Mouse (Mus musculus): ENCODE measurements around the gene Tmem222. TPM values are rescaled to one million over a fixed set of nuclear protein-coding genes. Genes with fewer than 3 reads are reported as not detected.

Gene Tmem222
- total and polyA plus RNA-seq, 3 experiments = 51.8 to 69.2 TPM; not detected in 1

DNA sequence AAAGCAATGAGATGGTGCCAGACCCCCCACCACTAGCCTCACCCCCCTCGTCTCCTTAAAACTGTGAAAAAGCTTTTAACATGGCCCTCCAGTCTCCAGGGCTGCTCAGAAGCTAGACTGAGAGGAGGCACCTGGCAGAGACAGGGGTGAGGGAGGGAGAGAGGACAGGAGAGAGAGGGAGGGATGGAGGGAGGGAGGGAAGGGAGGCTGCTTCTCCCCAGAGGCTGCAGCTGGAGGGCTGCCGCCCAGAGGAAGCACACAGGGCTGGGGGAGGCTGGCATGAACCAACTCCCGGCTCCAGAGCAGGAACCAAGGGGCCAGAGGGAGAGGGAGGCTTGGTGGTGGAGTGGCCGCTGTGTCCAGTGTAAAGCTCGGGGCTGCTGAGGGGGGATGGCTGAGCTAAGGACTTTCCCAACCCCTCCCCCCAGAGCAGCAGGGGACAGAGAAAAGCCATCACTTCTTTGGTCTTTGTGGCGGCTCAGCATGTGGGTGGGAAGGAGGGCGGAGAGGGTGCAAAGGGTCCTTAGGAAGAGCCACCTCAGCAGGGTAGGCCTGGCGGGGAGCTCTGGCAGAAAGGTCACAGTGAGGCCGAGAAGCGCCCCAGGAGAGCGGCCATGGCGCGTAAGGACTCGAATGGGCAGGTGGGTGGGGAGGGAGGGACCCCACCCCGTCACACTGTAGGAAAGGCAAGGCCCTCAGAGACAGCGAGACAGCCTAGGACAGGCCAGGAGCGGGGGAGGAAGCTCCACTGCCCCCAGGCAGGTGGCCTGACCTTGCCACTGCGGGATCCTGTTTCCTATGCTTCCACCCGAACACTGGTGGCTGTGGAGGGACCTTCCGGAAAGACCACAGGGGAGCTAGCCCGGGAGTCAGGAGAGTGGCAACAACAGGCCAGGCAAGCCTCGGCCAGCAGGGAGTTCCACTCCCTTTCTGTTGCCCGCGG lies 15.6 kb upstream of the Tmem222 start:
- Histone ChIP-seq H3K27ac (ENCODE audit: control insufficient read depth, low read depth, low read length) (no peak overlapping the region), H3K36me3 (ENCODE audit: control insufficient read depth in 1 of 2, insufficient read depth in 2 of 2, low read length in 2 of 2) (peaks cover 0 to 2% of the 10 kb centered on the region in 2 experiments; a peak in 3 of 4 replicates), H3K4me1 (ENCODE audit: control insufficient read depth in 1 of 2, insufficient read depth in 2 of 2, low read length in 2 of 2) (peaks cover 0 to 2% of the 10 kb centered on the region in 2 experiments; a peak in 3 of 4 replicates), H3K9ac (ENCODE audit: control insufficient read depth, low read depth, low read length, poor library complexity, severe bottlenecking) (no peak overlapping the region), H3K79me2 (ENCODE audit: control insufficient read depth, insufficient read depth, low read length, poor library complexity) (no peaks in the 10 kb centered on the region), H3K9me3 (replicated peaks; ENCODE audit: insufficient read depth, low read length) (no peaks in the 10 kb centered on the region), H3K27me3 (ENCODE audit: control insufficient read depth in 1 of 2, insufficient read depth in 2 of 2, low read length in 2 of 2) (no peaks in the 10 kb centered on the region), H3K4me3 (ENCODE audit: control insufficient read depth in 1 of 2, insufficient read depth in 1 of 2, low read depth in 2 of 2, low read length in 2 of 2) (no peak overlapping the region)
- DNase-seq (ENCODE audit: low read depth, low spot score) = no peak
- TF ChIP-seq TCF12 (IDR thresholded peaks at IDR 0.05; ENCODE audit: low read depth, low read length) = no peak

- DNase-seq (ENCODE audit: low read depth, low spot score) = no peak
- Histone ChIP-seq H3K27me3 (ENCODE audit: control insufficient read depth in 1 of 2, insufficient read depth in 2 of 2, low read length in 2 of 2) (no peaks in the 10 kb centered on the region), H3K4me3 (ENCODE audit: control insufficient read depth in 1 of 2, insufficient read depth in 1 of 2, low read depth in 2 of 2, low read length in 2 of 2) (no peak overlapping the region), H3K9ac (ENCODE audit: control insufficient read depth, low read depth, low read length, poor library complexity, severe bottlenecking) (no peak overlapping the region), H3K9me3 (replicated peaks; ENCODE audit: insufficient read depth, low read length) (no peaks in the 10 kb centered on the region), H3K27ac (ENCODE audit: control insufficient read depth, low read depth, low read length) (no peak overlapping the region), H3K4me1 (ENCODE audit: control insufficient read depth in 1 of 2, insufficient read depth in 2 of 2, low read length in 2 of 2) (peaks cover 0 to 2% of the 10 kb centered on the region in 2 experiments; a peak in 3 of 4 replicates), H3K36me3 (ENCODE audit: control insufficient read depth in 1 of 2, insufficient read depth in 2 of 2, low read length in 2 of 2) (peaks cover 0 to 2% of the 10 kb centered on the region in 2 experiments; a peak in 3 of 4 replicates), H3K79me2 (ENCODE audit: control insufficient read depth, insufficient read depth, low read length, poor library complexity) (no peaks in the 10 kb centered on the region)
- TF ChIP-seq ZNF384 (IDR thresholded peaks at IDR 0.05; ENCODE audit: low read depth, low read length) = no peak
- no peak for TF ChIP-seq MYC (IDR thresholded peaks at IDR 0.05; ENCODE audit: low read depth, low read length)
These were observed 14.8 kb upstream of the Tmem222 start for GRCm38 (mm10) chr4:133292405-133292804.

DNA sequence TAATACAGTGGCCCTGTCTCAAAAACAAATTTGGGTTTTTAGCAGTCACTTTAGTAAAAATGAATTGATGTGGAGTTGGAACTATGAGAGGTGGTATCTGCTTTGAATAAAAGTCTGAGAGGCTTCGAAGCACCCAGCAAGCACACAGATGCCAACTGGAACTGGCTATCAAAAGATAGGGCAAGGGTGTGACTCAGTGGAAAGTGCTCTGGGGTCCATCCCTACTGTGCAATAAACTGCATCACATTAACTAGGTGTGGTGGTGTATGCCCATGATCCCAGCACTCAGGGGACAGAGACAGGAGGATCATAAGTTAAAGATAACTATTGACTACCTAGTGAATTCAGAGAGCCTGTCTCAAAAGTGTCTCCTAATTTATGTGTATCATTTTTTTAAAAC lies 13.7 kb upstream of the Tmem222 start:
- Histone ChIP-seq H3K27ac (ENCODE audit: control insufficient read depth, low read depth, low read length) (no peak overlapping the region), H3K79me2 (ENCODE audit: control insufficient read depth, insufficient read depth, low read length, poor library complexity) (no peaks in the 10 kb centered on the region), H3K4me3 (ENCODE audit: control insufficient read depth in 1 of 2, insufficient read depth in 1 of 2, low read depth in 2 of 2, low read length in 2 of 2) (no peak overlapping the region), H3K9me3 (replicated peaks; ENCODE audit: insufficient read depth, low read length) (no peaks in the 10 kb centered on the region), H3K36me3 (ENCODE audit: control insufficient read depth in 1 of 2, insufficient read depth in 2 of 2, low read length in 2 of 2) (peaks cover 0 to 8% of the 10 kb centered on the region in 2 experiments; a peak in 3 of 4 replicates), H3K4me1 (ENCODE audit: control insufficient read depth in 1 of 2, insufficient read depth in 2 of 2, low read length in 2 of 2) (peaks cover 3 to 4% of the 10 kb centered on the region in 2 experiments), H3K27me3 (ENCODE audit: control insufficient read depth in 1 of 2, insufficient read depth in 2 of 2, low read length in 2 of 2) (no peaks in the 10 kb centered on the region), H3K9ac (ENCODE audit: control insufficient read depth, low read depth, low read length, poor library complexity, severe bottlenecking) (no peak overlapping the region)
- TF ChIP-seq USF2 (IDR thresholded peaks at IDR 0.05; ENCODE audit: borderline replicate concordance in 1 of 2, insufficient read depth in 1 of 2, low read depth in 1 of 2, low read length in 2 of 2) (no peak), GABPA (IDR thresholded peaks at IDR 0.05; ENCODE audit: low read depth, low read length) (no peak), EP300 (IDR thresholded peaks at IDR 0.05; ENCODE audit: low read depth in 1 of 2, low read length in 2 of 2) (no peak), MEF2A (IDR thresholded peaks at IDR 0.05; ENCODE audit: extremely low read depth, insufficient replicate concordance, low read depth, low read length, poor library complexity, severe bottlenecking) (no peak), TBP (IDR thresholded peaks at IDR 0.05; ENCODE audit: low read depth, low read length) (no peak), BHLHE40 (IDR thresholded peaks at IDR 0.05; ENCODE audit: borderline replicate concordance, low read depth, low read length) (no peak), ZKSCAN1 (IDR thresholded peaks at IDR 0.05; ENCODE audit: low read depth, low read length) (no peak), HCFC1 (IDR thresholded peaks at IDR 0.05; ENCODE audit: low read depth, low read length) (no peak), RCOR1 (IDR thresholded peaks at IDR 0.05; ENCODE audit: low read depth, low read length) (no peak)
- DNase-seq (ENCODE audit: low read depth, low spot score) = no peak
